Mouse (Mus musculus): ENCODE measurements around the gene Arsg. TPM values are rescaled to one million over a fixed set of nuclear protein-coding genes. Genes with fewer than 3 reads are reported as not detected.
"Not testable (repeated sequence)": the region's sequence is repeated elsewhere in the genome, so short reads cannot be mapped to it uniquely, and the experiment has no call there.

Arsg gene
- polyA plus RNA-seq, 1 experiment from 2014 or later: 3.8 TPM

DNA sequence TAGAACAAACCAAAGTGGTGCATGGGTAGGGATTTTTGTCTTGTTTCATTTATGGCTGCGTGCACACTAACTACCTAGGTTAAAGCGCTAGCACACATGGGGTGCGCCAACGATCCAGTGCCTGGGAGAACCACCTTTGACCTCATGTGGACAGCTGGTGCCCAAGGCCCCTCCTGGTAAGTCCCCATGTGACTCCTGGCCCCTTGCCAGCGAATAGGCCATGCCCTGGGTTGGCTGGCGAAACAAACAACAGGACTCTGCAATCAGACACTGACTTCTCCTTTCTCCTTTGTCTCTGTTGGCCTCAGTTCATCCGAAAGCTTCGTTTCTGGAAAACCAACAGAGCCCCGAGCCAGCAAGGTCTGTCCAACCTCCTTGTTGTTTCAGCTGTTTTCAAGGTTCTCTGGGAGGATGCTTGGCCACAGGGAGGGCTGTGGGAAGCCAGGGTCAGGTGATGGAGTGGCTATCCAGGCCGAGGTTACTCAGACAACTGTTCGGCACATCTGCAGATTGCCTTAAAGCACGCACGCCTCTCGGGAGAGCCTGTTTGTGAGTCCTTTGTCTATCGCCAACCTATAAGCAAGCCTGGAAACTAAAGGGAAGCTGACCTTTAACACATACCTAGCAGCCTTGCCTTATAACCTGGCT, 12.3 kb downstream of the Arsg start:
- no peak overlapping the region for H3K9ac ChIP-seq (ENCODE audit: low read depth, low read length)
- no peak overlapping the region for H3K4me3 ChIP-seq (ENCODE audit: low read depth, low read length)
- H3K27ac ChIP-seq (ENCODE audit: low read length): no peak overlapping the region
- ATAC-seq (ENCODE audit: low read depth): peak; percentile 36
- no peaks in the 10 kb centered on the region for H3K27me3 ChIP-seq (ENCODE audit: control insufficient read depth, insufficient read depth, low read depth, low read length)
- 73% methylated on average over 15 of the region's 15 CpGs for WGBS (ENCODE audit: insufficient replicate concordance)
- peaks cover 5% of the 10 kb centered on the region for H3K4me1 ChIP-seq (ENCODE audit: control insufficient read depth, low read depth, low read length)
- no peak overlapping the region for H3K4me2 ChIP-seq (ENCODE audit: low read depth, low read length)
- H3K36me3 ChIP-seq (ENCODE audit: control insufficient read depth, insufficient read depth): no peaks in the 10 kb centered on the region
- H3K9me3 ChIP-seq (replicated peaks; ENCODE audit: control insufficient read depth, low read length): no peaks in the 10 kb centered on the region

DNA sequence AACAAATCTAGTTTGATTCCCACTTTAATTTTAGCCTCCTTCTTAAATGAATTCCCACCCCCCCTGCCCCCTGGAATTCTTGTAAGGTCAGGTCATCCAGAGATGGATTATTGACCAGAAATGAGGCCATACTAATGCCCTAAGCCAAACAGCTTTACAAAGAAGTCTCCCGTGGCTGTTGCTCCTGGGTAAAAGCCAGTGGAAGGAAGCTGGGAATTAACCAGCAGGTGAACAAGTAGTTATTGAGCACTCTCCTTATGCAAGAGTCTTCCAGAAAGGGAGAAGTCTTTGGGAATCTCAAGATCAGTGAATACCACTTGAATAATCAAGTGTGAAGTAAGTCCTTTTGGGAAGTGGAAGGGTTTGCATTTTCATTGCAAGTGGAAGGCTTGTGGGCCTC, 13.9 kb downstream of the Arsg start:
- ATAC-seq (ENCODE audit: low read depth): no peak
- Histone ChIP-seq H3K27me3 (ENCODE audit: control insufficient read depth, insufficient read depth, low read depth, low read length) (no peaks in the 10 kb centered on the region), H3K9me3 (replicated peaks; ENCODE audit: control insufficient read depth, low read length) (no peaks in the 10 kb centered on the region), H3K36me3 (ENCODE audit: control insufficient read depth, insufficient read depth) (no peaks in the 10 kb centered on the region), H3K4me1 (ENCODE audit: control insufficient read depth, low read depth, low read length) (peaks cover 9% of the 10 kb centered on the region), H3K4me2 (ENCODE audit: low read depth, low read length) (no peak overlapping the region), H3K9ac (ENCODE audit: low read depth, low read length) (no peak overlapping the region), H3K4me3 (ENCODE audit: low read depth, low read length) (no peak overlapping the region), H3K27ac (ENCODE audit: low read length) (no peak overlapping the region)
- 54% methylated on average over 1 of the region's 1 CpGs for WGBS (ENCODE audit: insufficient replicate concordance)

DNA sequence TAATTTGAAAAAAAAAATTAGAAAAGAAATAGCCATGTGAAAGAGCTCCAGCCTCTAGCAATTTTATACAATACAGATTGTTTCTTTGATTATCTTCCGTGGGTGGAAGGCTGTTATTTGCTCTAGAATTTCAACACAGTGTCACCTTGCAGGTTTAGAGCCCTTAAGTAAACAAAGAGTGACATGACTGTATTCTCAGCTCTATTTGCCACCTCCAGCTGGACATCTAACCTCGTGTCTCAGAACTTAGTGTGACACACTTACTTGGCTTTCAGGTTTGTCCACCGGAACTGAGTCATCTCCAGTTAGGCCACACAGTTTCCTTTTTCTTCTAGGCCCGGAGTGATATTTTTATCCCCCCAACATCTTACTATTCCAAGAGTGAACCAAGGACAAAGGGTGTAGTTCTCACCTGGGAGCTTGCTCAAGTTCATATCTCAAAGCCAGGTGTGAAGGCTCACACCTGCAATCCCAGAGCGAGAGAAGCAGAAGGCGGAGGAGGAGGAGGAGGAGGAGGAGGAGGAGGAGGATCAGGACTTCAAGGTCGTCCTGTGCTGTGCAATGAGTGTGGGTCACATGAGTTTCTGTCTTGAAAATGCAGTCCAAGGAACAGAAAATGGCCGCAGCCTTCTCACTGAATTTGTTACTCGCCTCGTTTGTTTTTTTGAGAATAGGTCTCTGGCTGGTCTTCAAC, 15.0 kb downstream of the Arsg start:
- H3K9me3 ChIP-seq (replicated peaks; ENCODE audit: control insufficient read depth, low read length): no peaks in the 10 kb centered on the region
- peaks cover 18% of the 10 kb centered on the region for H3K4me1 ChIP-seq (ENCODE audit: control insufficient read depth, low read depth, low read length)
- H3K27ac ChIP-seq (ENCODE audit: low read length): no peak overlapping the region
- ATAC-seq (ENCODE audit: low read depth): peak; percentile 61
- no peak overlapping the region for H3K4me2 ChIP-seq (ENCODE audit: low read depth, low read length)
- no peak overlapping the region for H3K4me3 ChIP-seq (ENCODE audit: low read depth, low read length)
- no peaks in the 10 kb centered on the region for H3K27me3 ChIP-seq (ENCODE audit: control insufficient read depth, insufficient read depth, low read depth, low read length)
- 56% methylated on average over 10 of the region's 10 CpGs for WGBS (ENCODE audit: insufficient replicate concordance)
- H3K9ac ChIP-seq (ENCODE audit: low read depth, low read length): no peak overlapping the region
- H3K36me3 ChIP-seq (ENCODE audit: control insufficient read depth, insufficient read depth): no peaks in the 10 kb centered on the region

DNA sequence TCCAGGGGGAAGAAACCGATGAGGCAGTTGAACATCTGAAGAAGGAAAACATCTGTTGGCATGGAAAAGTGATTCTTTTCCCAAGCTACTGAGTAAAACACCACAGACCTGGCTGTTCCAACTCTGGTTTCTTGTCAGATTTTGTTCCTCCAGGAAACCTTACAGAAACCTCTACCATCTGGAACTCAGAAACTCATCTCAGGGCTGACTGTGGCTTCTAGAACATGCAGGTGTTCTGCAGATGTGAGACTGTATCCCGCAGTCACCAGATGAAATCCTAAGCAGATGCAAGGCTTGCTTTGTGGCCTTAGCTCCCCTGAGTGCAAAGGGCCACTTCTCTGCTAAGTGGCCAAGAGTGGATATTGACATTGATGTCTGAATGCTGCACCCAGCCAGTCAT, 16.6 kb downstream of the Arsg start:
- H3K27ac ChIP-seq (ENCODE audit: low read length): no peak overlapping the region
- no peaks in the 10 kb centered on the region for H3K9me3 ChIP-seq (replicated peaks; ENCODE audit: control insufficient read depth, low read length)
- 80% methylated on average over 2 of the region's 2 CpGs for WGBS (ENCODE audit: insufficient replicate concordance)
- ATAC-seq (ENCODE audit: low read depth): no peak
- H3K27me3 ChIP-seq (ENCODE audit: control insufficient read depth, insufficient read depth, low read depth, low read length): no peaks in the 10 kb centered on the region
- no peaks in the 10 kb centered on the region for H3K36me3 ChIP-seq (ENCODE audit: control insufficient read depth, insufficient read depth)
- H3K4me3 ChIP-seq (ENCODE audit: low read depth, low read length): no peak overlapping the region
- H3K4me2 ChIP-seq (ENCODE audit: low read depth, low read length): no peak overlapping the region
- H3K9ac ChIP-seq (ENCODE audit: low read depth, low read length): no peak overlapping the region
- H3K4me1 ChIP-seq (ENCODE audit: control insufficient read depth, low read depth, low read length): peaks cover 27% of the 10 kb centered on the region

DNA sequence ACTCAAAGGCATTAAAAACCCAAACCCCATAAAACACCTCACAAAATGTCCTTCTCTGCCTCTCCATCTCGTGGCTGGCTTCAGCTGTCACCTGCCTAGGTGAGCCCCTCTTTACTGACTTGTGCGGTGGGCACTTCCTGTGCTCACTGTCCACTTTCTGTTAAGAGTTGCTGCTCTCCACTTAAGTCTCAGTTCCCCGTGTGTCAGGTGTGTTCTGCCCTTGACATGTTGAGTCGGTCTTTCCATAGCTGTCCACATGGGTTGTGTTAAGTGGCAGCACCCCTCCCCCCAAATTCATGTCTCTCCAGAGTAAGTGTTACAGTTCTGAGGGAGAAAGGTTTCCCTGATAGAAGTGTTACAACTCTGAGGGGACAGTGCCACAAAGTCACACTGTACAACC, 18.7 kb downstream of the Arsg start:
- Histone ChIP-seq H3K9ac (ENCODE audit: low read depth, low read length) (no peak overlapping the region), H3K4me3 (ENCODE audit: low read depth, low read length) (no peak overlapping the region), H3K36me3 (ENCODE audit: control insufficient read depth, insufficient read depth) (no peaks in the 10 kb centered on the region), H3K9me3 (replicated peaks; ENCODE audit: control insufficient read depth, low read length) (no peaks in the 10 kb centered on the region), H3K4me2 (ENCODE audit: low read depth, low read length) (no peak overlapping the region), H3K27me3 (ENCODE audit: control insufficient read depth, insufficient read depth, low read depth, low read length) (no peaks in the 10 kb centered on the region), H3K4me1 (ENCODE audit: control insufficient read depth, low read depth, low read length) (peaks cover 41% of the 10 kb centered on the region), H3K27ac (ENCODE audit: low read length) (no peak overlapping the region)
- ATAC-seq (ENCODE audit: low read depth): no peak
- WGBS (ENCODE audit: insufficient replicate concordance): 66% methylated on average over 4 of the region's 4 CpGs

DNA sequence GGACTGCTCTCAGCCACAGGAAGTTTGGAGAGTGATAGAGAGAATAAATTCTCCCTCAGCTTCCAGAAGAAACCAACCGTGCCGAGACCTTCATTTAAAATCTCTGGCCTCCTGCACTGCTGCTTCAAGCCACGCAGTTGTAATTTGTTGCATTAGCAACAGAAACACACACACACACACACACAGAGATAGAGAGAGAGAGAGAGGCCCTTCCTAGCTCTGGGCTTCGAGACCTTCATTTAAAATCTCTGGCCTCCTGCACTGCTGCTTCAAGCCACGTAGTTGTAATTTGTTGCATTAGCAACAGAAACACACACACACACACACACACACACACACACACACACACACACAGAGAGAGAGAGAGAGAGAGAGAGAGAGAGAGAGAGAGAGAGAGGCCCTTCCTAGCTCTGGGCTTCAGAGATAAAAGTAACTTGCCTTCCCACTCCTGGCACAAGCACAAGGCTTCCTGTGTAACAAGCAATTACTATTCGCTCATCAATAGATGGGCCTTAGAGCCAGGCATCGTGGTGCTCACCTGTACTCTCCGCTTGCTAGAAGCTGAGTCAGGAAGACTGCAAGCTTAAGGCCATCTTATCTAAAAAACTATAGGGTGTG, 19.8 kb downstream of the Arsg start:
- whole genome bisulfite sequencing (ENCODE audit: insufficient replicate concordance): 24% methylated on average over 8 of the region's 8 CpGs
- H3K27ac ChIP-seq (ENCODE audit: low read length): peak overlapping the region; percentile 53
- not testable (repeated sequence) for H3K4me3 ChIP-seq (ENCODE audit: low read depth, low read length); H3K27me3 ChIP-seq (ENCODE audit: control insufficient read depth, insufficient read depth, low read depth, low read length); H3K36me3 ChIP-seq (ENCODE audit: control insufficient read depth, insufficient read depth); H3K9me3 ChIP-seq (replicated peaks; ENCODE audit: control insufficient read depth, low read length)
- peak overlapping the region; percentile 22; the same call in 1 of the 2 replicates for H3K4me2 ChIP-seq (ENCODE audit: low read depth, low read length)
- peak; percentile 78 for ATAC-seq (ENCODE audit: low read depth)
- 0 out of 2 replicates have a peak overlapping the region, but pooled peaks have one; percentile 26 for H3K9ac ChIP-seq (ENCODE audit: low read depth, low read length)
- peaks cover 48% of the 10 kb centered on the region for H3K4me1 ChIP-seq (ENCODE audit: control insufficient read depth, low read depth, low read length)

DNA sequence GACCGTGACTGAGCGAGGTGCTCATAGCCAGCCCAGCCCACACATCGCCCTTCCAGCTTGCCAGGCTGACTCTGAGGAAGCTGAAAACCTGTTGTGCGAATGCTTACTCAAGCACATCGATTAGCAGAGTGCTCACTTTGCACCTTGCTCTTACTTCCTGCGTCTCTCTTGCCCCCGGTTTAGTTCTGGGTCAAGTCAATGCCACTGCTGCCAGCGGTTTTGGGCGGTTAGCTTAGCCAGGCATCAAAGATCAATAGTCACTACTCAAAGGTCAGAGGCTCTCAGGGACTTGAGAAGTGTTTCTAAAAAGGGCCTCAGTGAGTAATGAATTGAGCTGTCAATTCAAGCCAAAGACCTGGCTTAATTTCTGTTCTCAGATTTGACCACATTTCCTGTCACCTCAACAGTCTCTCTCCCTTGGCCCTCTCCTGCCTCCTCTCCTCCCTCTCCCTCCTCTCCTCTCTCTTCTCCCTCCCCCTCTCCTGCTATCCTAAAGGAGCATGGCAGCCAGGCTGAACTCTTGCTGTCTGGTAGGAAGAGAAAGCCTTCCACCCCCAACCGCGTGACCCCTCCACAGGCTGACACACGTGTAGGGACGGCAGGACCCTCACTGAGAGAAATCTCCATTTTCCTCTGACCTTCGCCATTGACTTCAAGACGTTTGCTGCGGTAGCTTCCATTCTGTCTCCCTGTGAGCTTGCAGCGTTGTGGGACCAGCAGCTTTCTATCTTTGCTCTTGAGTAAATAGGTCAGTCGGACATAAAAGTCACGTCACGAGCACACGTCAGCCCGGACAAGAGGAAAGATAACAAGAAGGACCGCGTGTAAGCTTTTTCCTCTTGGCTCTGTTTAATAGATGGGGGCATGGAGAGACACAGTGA, 22.0 kb downstream of the Arsg start:
- no peak overlapping the region for H3K4me3 ChIP-seq (ENCODE audit: low read depth, low read length)
- H3K4me1 ChIP-seq (ENCODE audit: control insufficient read depth, low read depth, low read length): peaks cover 50% of the 10 kb centered on the region
- H3K36me3 ChIP-seq (ENCODE audit: control insufficient read depth, insufficient read depth): no peaks in the 10 kb centered on the region
- no peaks in the 10 kb centered on the region for H3K27me3 ChIP-seq (ENCODE audit: control insufficient read depth, insufficient read depth, low read depth, low read length)
- no peak for ATAC-seq (ENCODE audit: low read depth)
- 44% methylated on average over 24 of the region's 24 CpGs for WGBS (ENCODE audit: insufficient replicate concordance)
- 0 out of 2 replicates have a peak overlapping the region, but pooled peaks have one; percentile 25 for H3K4me2 ChIP-seq (ENCODE audit: low read depth, low read length)
- no peak overlapping the region for H3K9ac ChIP-seq (ENCODE audit: low read depth, low read length)
- peak overlapping the region; percentile 68 for H3K27ac ChIP-seq (ENCODE audit: low read length)
- H3K9me3 ChIP-seq (replicated peaks; ENCODE audit: control insufficient read depth, low read length): no peaks in the 10 kb centered on the region

DNA sequence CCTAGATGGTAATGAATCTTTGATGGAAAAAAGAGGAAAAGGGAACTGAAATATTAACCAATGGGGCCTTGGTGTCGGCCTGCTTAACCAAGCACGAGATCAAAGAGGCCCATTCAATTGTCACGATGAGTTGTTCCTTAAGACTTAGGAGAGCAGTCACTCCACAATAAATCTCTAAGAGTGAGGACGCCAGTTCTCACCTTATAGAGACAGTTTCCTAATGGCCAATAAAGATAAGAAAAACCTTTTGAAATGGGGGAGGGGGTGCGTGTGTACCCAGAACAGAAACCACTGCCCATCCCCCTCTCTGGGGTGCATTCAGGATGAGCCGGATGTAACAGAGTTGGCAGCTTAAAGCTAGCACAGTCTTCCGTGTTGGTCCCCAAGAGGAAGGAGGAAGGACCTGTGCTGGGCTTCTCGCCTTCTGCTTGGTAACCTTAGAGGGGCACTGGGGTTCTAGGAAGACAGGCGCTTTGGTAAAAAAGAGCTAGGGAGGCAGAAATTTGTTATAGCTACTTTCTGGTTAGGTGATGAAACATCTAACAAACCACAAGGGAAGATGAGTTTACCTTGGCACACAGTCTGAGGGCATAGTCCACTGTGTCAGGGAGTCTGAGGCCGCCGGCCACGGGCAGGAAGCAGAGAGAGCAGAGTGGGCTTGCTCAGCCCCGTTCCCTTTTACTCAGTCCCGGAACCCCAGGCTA, 22.7 kb downstream of the Arsg start:
- WGBS (ENCODE audit: insufficient replicate concordance): 19% methylated on average over 14 of the region's 14 CpGs
- no peaks in the 10 kb centered on the region for H3K27me3 ChIP-seq (ENCODE audit: control insufficient read depth, insufficient read depth, low read depth, low read length)
- H3K4me2 ChIP-seq (ENCODE audit: low read depth, low read length): peak overlapping the region; percentile 25; the same call in 1 of the 2 replicates
- no peaks in the 10 kb centered on the region for H3K36me3 ChIP-seq (ENCODE audit: control insufficient read depth, insufficient read depth)
- H3K4me3 ChIP-seq (ENCODE audit: low read depth, low read length): no peak overlapping the region
- peaks cover 50% of the 10 kb centered on the region for H3K4me1 ChIP-seq (ENCODE audit: control insufficient read depth, low read depth, low read length)
- H3K9me3 ChIP-seq (replicated peaks; ENCODE audit: control insufficient read depth, low read length): no peaks in the 10 kb centered on the region
- no peak overlapping the region for H3K9ac ChIP-seq (ENCODE audit: low read depth, low read length)
- H3K27ac ChIP-seq (ENCODE audit: low read length): peak overlapping the region; percentile 68
- peak; percentile 32; the same call in 1 of the 2 replicates for ATAC-seq (ENCODE audit: low read depth)

Data from liver, embryonic 16.5 days (tissue).